Mouse (Mus musculus) liver, embryonic 14.5 days (tissue): ENCODE measurements around the gene Sdhaf3.

ENCODE experiments used
- CTCF ChIP-seq: IDR thresholded peaks from 2 replicates; pipeline ENCODE4 v1.5.1; 2016; ENCODE audit warnings: antibody characterized with exemption, low read depth, control low read depth
- EP300 ChIP-seq: IDR thresholded peaks from 2 replicates; pipeline ENCODE4 v1.6.1; 2016; ENCODE audit warnings: antibody characterized with exemption, low read depth

- no peak for TF ChIP-seq CTCF
- TF ChIP-seq EP300 = no peak
These were observed 113.0 kb downstream of the Sdhaf3 start for GRCm38 (mm10) chr6:7068782-7069181.
